Mouse (Mus musculus) erythroblast, embryonic 14.5 days (primary cell): ENCODE results near the gene Pkn2. TPM values are rescaled to one million over a fixed set of nuclear protein-coding genes. Genes with fewer than 3 reads are reported as not detected.

Experiments used
- H3K27me3 ChIP-seq: 2 replicates; pipeline ENCODE4 v1.6.1; 2012; ENCODE audit warnings: inconsistent platforms; ENCODE audit not compliant: control insufficient read depth
- H3K36me3 ChIP-seq: 2 replicates; pipeline ENCODE4 v1.6.1; 2012; ENCODE audit warnings: mild to moderate bottlenecking, inconsistent platforms; ENCODE audit not compliant: control insufficient read depth
- H3K4me1 ChIP-seq: 2 replicates; pipeline ENCODE4 v1.6.1; 2012; ENCODE audit warnings: inconsistent platforms; ENCODE audit not compliant: control insufficient read depth
- H3K4me3 ChIP-seq: replicated peaks from 2 replicates; pipeline ENCODE3; 2012; ENCODE audit warnings: moderate library complexity, mild to moderate bottlenecking, inconsistent platforms
- H3K9me3 ChIP-seq: 2 replicates; pipeline ENCODE4 v1.6.1; 2012; ENCODE audit warnings: low read length, inconsistent platforms, mixed read lengths; ENCODE audit not compliant: control insufficient read depth
- GATA1 ChIP-seq: IDR thresholded peaks from 2 replicates; pipeline ENCODE4 v1.6.1; 2012; ENCODE audit warnings: low read length, inconsistent platforms, mixed read lengths
- TAL1 ChIP-seq: IDR thresholded peaks from 3 replicates; pipeline ENCODE4 v1.6.1; 2012; ENCODE audit warnings: low read length, inconsistent platforms, mixed read lengths
- polyA plus RNA-seq: library from polyadenylated mRNA; stranded (reverse); fragments of >175 nt; gene quantifications from 2 replicates; pipeline ENCODE4 v1.2.3, GENCODE M21; 2012

The Pkn2 gene
- 5.1 and 5.3 TPM in 2 replicates for polyA plus RNA-seq

- no peaks in the 10 kb centered on the region for H3K27me3 ChIP-seq
- H3K9me3 ChIP-seq = no peaks in the 10 kb centered on the region
- peaks cover 58% of the 10 kb centered on the region for H3K4me1 ChIP-seq
- peak within 1 kb of the TSS; percentile 98 for H3K4me3 ChIP-seq
- peaks cover 31% of the 10 kb centered on the region for H3K36me3 ChIP-seq
- no peak for TF ChIP-seq GATA1
- no peak for TF ChIP-seq TAL1
These were observed at the start of gene Pkn2 for GRCm38 (mm10) chr3:142881872-142882623. TSS of gene Pkn2 (minus strand) at chr3:142882004.

DNA sequence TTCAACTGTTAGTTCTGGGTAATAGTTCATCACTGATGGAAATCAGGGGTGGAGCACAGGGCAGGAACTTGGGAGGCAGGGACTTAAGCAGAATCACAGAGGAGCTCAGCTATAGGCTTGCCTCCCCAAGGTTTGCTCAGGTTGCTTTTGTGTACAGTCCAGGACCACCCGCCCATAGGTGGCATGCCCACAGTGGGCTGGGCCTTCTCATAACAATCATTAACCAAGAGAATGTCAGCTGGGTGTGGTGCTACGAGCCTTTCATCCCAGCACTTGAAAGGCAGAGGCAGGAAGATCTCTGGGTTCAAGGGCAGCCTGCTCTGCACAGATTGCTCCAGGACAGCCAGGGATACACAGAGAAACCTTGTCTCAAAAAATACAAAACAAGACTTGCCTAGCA, 48.1 kb upstream of the Pkn2 start:
- Histone ChIP-seq H3K4me3 (no peak overlapping the region), H3K36me3 (no peaks in the 10 kb centered on the region), H3K4me1 (peaks cover 3% of the 10 kb centered on the region), H3K27me3 (no peaks in the 10 kb centered on the region), H3K9me3 (no peaks in the 10 kb centered on the region)
- TF ChIP-seq GATA1 (no peak), TAL1 (no peak)

- Histone ChIP-seq H3K36me3 (no peaks in the 10 kb centered on the region), H3K9me3 (no peaks in the 10 kb centered on the region), H3K4me1 (peaks cover 5% of the 10 kb centered on the region), H3K4me3 (no peak overlapping the region), H3K27me3 (no peaks in the 10 kb centered on the region)
- TF ChIP-seq GATA1 = no peak
- TF ChIP-seq TAL1 = no peak
These were observed 45.5 kb upstream of the Pkn2 start for GRCm38 (mm10) chr3:142927311-142927710.

- peaks cover 5% of the 10 kb centered on the region for H3K4me1 ChIP-seq
- H3K36me3 ChIP-seq = no peaks in the 10 kb centered on the region
- no peaks in the 10 kb centered on the region for H3K27me3 ChIP-seq
- TF ChIP-seq GATA1 (no peak), TAL1 (no peak)
- H3K4me3 ChIP-seq = no peak overlapping the region
- H3K9me3 ChIP-seq = no peaks in the 10 kb centered on the region
These were observed 43.1 kb upstream of the Pkn2 start for GRCm38 (mm10) chr3:142924831-142925348.

- peaks cover 2% of the 10 kb centered on the region; the same call in 1 of the 2 replicates for H3K4me1 ChIP-seq
- H3K36me3 ChIP-seq = no peaks in the 10 kb centered on the region
- H3K4me3 ChIP-seq = no peak overlapping the region
- no peaks in the 10 kb centered on the region for H3K27me3 ChIP-seq
- TF ChIP-seq TAL1 (no peak), GATA1 (no peak)
- no peaks in the 10 kb centered on the region for H3K9me3 ChIP-seq
These were observed 37.3 kb upstream of the Pkn2 start for GRCm38 (mm10) chr3:142919070-142919469.

GRCm38 (mm10) chr3:142917760-142918439, 36.1 kb upstream of the Pkn2 start:
- H3K27me3 ChIP-seq = no peaks in the 10 kb centered on the region
- peaks cover 2% of the 10 kb centered on the region; the same call in 1 of the 2 replicates for H3K4me1 ChIP-seq
- H3K36me3 ChIP-seq = no peaks in the 10 kb centered on the region
- H3K9me3 ChIP-seq = no peaks in the 10 kb centered on the region
- TF ChIP-seq GATA1 = no peak
- no peak for TF ChIP-seq TAL1
- H3K4me3 ChIP-seq = no peak overlapping the region

GRCm38 (mm10) chr3:142917171-142917570, 35.4 kb upstream of the Pkn2 start:
- TF ChIP-seq TAL1 = no peak
- no peak for TF ChIP-seq GATA1

DNA sequence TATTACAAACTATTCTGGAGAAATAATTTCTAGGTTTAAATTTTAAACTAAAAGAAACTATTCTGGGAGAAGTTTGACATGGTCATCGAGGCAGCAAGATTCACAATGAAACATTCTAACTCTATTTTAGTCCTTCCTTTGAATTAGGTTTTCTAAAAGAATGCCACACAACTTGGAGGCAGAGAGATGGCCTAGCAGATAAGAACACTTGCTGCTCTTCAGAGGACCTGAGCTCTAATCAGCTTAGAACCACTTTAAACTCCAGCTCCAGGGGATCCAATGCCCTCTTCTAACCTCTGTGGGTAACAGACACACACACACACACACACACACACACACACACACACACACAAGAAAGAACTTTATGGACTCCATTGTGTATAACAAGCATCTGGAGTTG, 31.5 kb upstream of the Pkn2 start:
- no peak for TF ChIP-seq TAL1
- no peak for TF ChIP-seq GATA1

More at GRCm38 (mm10) chr3:142917171-142917570, 35.4 kb upstream of the Pkn2 start:
- Histone ChIP-seq H3K27me3 (no peaks in the 10 kb centered on the region), H3K4me1 (no peaks in the 10 kb centered on the region), H3K36me3 (no peaks in the 10 kb centered on the region), H3K9me3 (no peaks in the 10 kb centered on the region), H3K4me3 (no peak overlapping the region)

GRCm38 (mm10) chr3:142899683-142900082, 17.9 kb upstream of the Pkn2 start:
- Histone ChIP-seq H3K9me3 (no peaks in the 10 kb centered on the region; the same call in 1 of the 2 replicates), H3K4me3 (no peak overlapping the region), H3K27me3 (no peaks in the 10 kb centered on the region), H3K4me1 (peaks cover 7% of the 10 kb centered on the region), H3K36me3 (no peaks in the 10 kb centered on the region)
- TF ChIP-seq GATA1 = no peak
- no peak for TF ChIP-seq TAL1

More for the DNA sequence above, 31.5 kb upstream of the Pkn2 start:
- Histone ChIP-seq H3K9me3 (no peaks in the 10 kb centered on the region), H3K4me3 (no peak overlapping the region), H3K36me3 (no peaks in the 10 kb centered on the region), H3K4me1 (no peaks in the 10 kb centered on the region), H3K27me3 (no peaks in the 10 kb centered on the region)
